Mouse (Mus musculus): ENCODE results near the gene Prkd3. TPM values are rescaled to one million over a fixed set of nuclear protein-coding genes. Genes with fewer than 3 reads are reported as not detected.
A peak's percentile ranks its signal among the peaks of the same experiment; 100 is the strongest.

Gene Prkd3
- polyA plus RNA-seq (2012; ENCODE audit: insufficient read depth, insufficient read length, missing spikeins) = 15.4 and 17.5 TPM in 2 replicates

- TF ChIP-seq CTCF (IDR thresholded peaks at IDR 0.05; ENCODE audit: low read depth, low read length) = no peak
- TF ChIP-seq POLR2A (IDR thresholded peaks at IDR 0.05; ENCODE audit: borderline replicate concordance, low read depth, low read length) = no peak
- H3K4me1 ChIP-seq (ENCODE audit: control insufficient read depth, insufficient read depth, low read length) = peaks cover 14% of the 10 kb centered on the region
- H3K27ac ChIP-seq (ENCODE audit: insufficient read depth, low read depth, low read length) = peak within 1 kb of the TSS; percentile 33
- peak within 1 kb of the TSS; percentile 89 for H3K4me3 ChIP-seq (ENCODE audit: insufficient read depth, low read length)
Observed at GRCm38 (mm10) chr17:79020208-79020983, at the start of gene Prkd3. Gene Prkd3, minus strand, starts transcription at chr17:79020816.

GRCm38 (mm10) chr17:79069766-79070480 lies 49.3 kb upstream of the Prkd3 start:
- Histone ChIP-seq H3K27ac (ENCODE audit: insufficient read depth, low read depth, low read length) (no peak overlapping the region), H3K4me1 (ENCODE audit: control insufficient read depth, insufficient read depth, low read length) (peaks cover 5% of the 10 kb centered on the region), H3K4me3 (ENCODE audit: insufficient read depth, low read length) (no peak overlapping the region)
- TF ChIP-seq POLR2A (IDR thresholded peaks at IDR 0.05; ENCODE audit: borderline replicate concordance, low read depth, low read length) = no peak
- no peak for TF ChIP-seq CTCF (IDR thresholded peaks at IDR 0.05; ENCODE audit: low read depth, low read length)

- Histone ChIP-seq H3K4me1 (ENCODE audit: control insufficient read depth, insufficient read depth, low read length) (peaks cover 9% of the 10 kb centered on the region), H3K27ac (ENCODE audit: insufficient read depth, low read depth, low read length) (no peak overlapping the region), H3K4me3 (ENCODE audit: insufficient read depth, low read length) (no peak overlapping the region)
- TF ChIP-seq POLR2A (IDR thresholded peaks at IDR 0.05; ENCODE audit: borderline replicate concordance, low read depth, low read length) (no peak), CTCF (IDR thresholded peaks at IDR 0.05; ENCODE audit: low read depth, low read length) (no peak)
Observed at GRCm38 (mm10) chr17:79069019-79069418, 48.4 kb upstream of the Prkd3 start.

DNA sequence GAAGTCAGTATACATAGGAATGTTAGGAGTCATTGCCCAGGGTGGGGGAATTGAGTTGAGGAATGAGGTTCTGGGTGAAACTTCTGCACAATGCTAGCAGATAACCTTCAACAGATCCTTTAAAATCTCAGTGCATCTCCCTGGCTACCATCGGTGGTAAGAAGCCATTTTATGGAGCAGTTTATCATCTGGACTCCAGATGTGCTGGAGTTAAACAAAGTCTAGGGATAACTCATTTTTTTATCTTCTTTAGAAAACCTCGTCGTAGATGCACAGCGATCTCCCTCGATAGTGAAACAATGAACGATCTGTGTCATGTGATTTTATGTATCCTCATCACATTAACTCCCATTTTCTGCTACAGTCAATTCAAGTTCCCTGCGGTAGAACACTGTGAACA lies 48.0 kb upstream of the Prkd3 start:
- TF ChIP-seq CTCF (IDR thresholded peaks at IDR 0.05; ENCODE audit: low read depth, low read length) (no peak), POLR2A (IDR thresholded peaks at IDR 0.05; ENCODE audit: borderline replicate concordance, low read depth, low read length) (no peak)
- Histone ChIP-seq H3K27ac (ENCODE audit: insufficient read depth, low read depth, low read length) (no peak overlapping the region), H3K4me3 (ENCODE audit: insufficient read depth, low read length) (no peak overlapping the region)

DNA sequence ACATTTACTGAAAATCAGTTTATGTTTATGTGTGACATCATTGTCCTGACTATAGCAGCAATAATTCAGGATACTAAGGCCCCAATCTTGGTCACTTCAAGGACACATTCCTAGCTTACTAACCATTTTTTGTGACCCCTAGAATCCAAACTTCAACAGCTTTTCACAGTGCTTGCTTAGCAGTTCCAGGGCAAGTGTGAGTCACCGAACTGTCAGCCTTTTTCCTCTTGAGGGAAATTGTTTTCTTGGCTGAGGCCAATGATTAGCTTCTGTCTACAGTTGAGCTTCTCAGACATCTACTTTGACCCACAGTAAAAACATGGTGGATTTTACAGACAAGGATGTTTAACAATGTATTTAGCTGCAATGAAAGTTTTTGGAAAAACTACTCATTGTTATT lies 43.6 kb upstream of the Prkd3 start:
- TF ChIP-seq CTCF (IDR thresholded peaks at IDR 0.05; ENCODE audit: low read depth, low read length) (no peak), POLR2A (IDR thresholded peaks at IDR 0.05; ENCODE audit: borderline replicate concordance, low read depth, low read length) (no peak)

More for the DNA sequence above, 48.0 kb upstream of the Prkd3 start:
- peaks cover 11% of the 10 kb centered on the region for H3K4me1 ChIP-seq (ENCODE audit: control insufficient read depth, insufficient read depth, low read length)

DNA sequence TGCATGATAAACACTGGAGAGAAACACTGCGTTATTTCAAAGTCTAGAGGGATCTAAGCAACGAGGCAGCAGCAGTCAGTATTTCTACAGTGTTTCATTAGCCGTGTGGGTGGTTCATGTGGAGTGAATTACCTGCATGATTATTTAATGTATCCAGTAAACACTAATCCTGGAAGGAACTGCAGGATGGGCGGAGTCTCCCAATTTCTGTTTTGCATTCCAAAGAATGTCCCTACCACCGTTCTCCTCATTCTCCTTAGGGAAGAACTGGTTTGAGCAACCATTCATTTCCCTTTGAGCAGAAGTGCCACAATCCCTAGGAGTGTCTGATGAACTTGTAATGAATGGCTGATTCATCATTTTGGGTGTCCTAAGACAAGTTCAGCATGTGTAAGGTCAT lies 39.6 kb upstream of the Prkd3 start:
- no peak for TF ChIP-seq POLR2A (IDR thresholded peaks at IDR 0.05; ENCODE audit: borderline replicate concordance, low read depth, low read length)
- no peak for TF ChIP-seq CTCF (IDR thresholded peaks at IDR 0.05; ENCODE audit: low read depth, low read length)
- Histone ChIP-seq H3K4me1 (ENCODE audit: control insufficient read depth, insufficient read depth, low read length) (peaks cover 9% of the 10 kb centered on the region), H3K4me3 (ENCODE audit: insufficient read depth, low read length) (no peak overlapping the region), H3K27ac (ENCODE audit: insufficient read depth, low read depth, low read length) (no peak overlapping the region)

More for the DNA sequence above, 43.6 kb upstream of the Prkd3 start:
- no peak overlapping the region for H3K4me3 ChIP-seq (ENCODE audit: insufficient read depth, low read length)
- no peak overlapping the region for H3K27ac ChIP-seq (ENCODE audit: insufficient read depth, low read depth, low read length)
- H3K4me1 ChIP-seq (ENCODE audit: control insufficient read depth, insufficient read depth, low read length) = peaks cover 11% of the 10 kb centered on the region

GRCm38 (mm10) chr17:79058271-79058670 lies 37.7 kb upstream of the Prkd3 start:
- no peak for TF ChIP-seq POLR2A (IDR thresholded peaks at IDR 0.05; ENCODE audit: borderline replicate concordance, low read depth, low read length)
- TF ChIP-seq CTCF (IDR thresholded peaks at IDR 0.05; ENCODE audit: low read depth, low read length) = no peak
- H3K27ac ChIP-seq (ENCODE audit: insufficient read depth, low read depth, low read length) = no peak overlapping the region
- peaks cover under 1% of the 10 kb centered on the region for H3K4me1 ChIP-seq (ENCODE audit: control insufficient read depth, insufficient read depth, low read length)
- H3K4me3 ChIP-seq (ENCODE audit: insufficient read depth, low read length) = no peak overlapping the region

GRCm38 (mm10) chr17:79052088-79052812 lies 31.6 kb upstream of the Prkd3 start:
- peak overlapping the region; percentile 76 for H3K4me3 ChIP-seq (ENCODE audit: insufficient read depth, low read length)
- TF ChIP-seq CTCF (IDR thresholded peaks at IDR 0.05; ENCODE audit: low read depth, low read length) (no peak), POLR2A (IDR thresholded peaks at IDR 0.05; ENCODE audit: borderline replicate concordance, low read depth, low read length) (no peak)
- peaks cover 4% of the 10 kb centered on the region for H3K4me1 ChIP-seq (ENCODE audit: control insufficient read depth, insufficient read depth, low read length)
- no peak overlapping the region for H3K27ac ChIP-seq (ENCODE audit: insufficient read depth, low read depth, low read length)

DNA sequence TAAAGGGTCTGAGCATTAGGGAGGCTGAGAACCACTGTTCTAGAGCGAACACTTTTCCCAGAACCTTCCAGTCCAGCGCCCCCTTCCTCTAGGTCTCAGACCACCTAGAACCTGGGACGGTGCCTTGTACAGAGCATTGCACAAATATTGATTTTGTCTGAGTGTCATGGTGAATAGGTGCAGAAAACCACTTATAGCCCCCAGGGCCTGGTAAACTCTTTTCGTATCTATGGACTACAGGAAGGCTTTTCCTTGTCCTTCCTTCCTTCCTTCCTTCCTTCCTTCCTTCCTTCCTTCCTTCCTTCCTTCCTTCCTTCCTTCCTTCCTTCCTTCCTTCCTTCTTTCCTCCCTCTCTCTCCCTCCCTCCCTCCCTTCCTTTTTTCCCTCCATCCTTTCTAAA lies 31.0 kb upstream of the Prkd3 start, which contains the start of gene Qpct:
Gene Qpct (plus strand): TSS at position 301 of the 400 bp plus-strand sequence.
- no peak for TF ChIP-seq POLR2A (IDR thresholded peaks at IDR 0.05; ENCODE audit: borderline replicate concordance, low read depth, low read length)
- TF ChIP-seq CTCF (IDR thresholded peaks at IDR 0.05; ENCODE audit: low read depth, low read length) = no peak
- H3K4me1 ChIP-seq (ENCODE audit: control insufficient read depth, insufficient read depth, low read length) = peaks cover 4% of the 10 kb centered on the region
- no peak within 1 kb of the TSS for H3K27ac ChIP-seq (ENCODE audit: insufficient read depth, low read depth, low read length)
- peak within 1 kb of the TSS; percentile 76 for H3K4me3 ChIP-seq (ENCODE audit: insufficient read depth, low read length)
